Mouse (Mus musculus) lung, embryonic 14.5 days (tissue): ENCODE data around the gene Mon2. TPM values are rescaled to one million over a fixed set of nuclear protein-coding genes. Genes with fewer than 3 reads are reported as not detected.

ENCODE experiments used
- ATAC-seq: fragments of 200-750 bp; cut with Nextera tagmentation; 2 replicates; pipeline ENCODE4 v1.8.0; 2017; ENCODE audit warnings: mild to moderate bottlenecking, moderate TSS enrichment, moderate library complexity; ENCODE audit not compliant: insufficient read depth
- DNase-seq: peaks from one replicate; pipeline ENCODE4 v3.0.0-alpha.2; 2015
- H3K27ac ChIP-seq: fragments of 300-500 bp; sonication (generic); 2 replicates; pipeline ENCODE4 v1.5.1; 2014; ENCODE audit warnings: low read depth, mild to moderate bottlenecking, moderate library complexity
- H3K27me3 ChIP-seq: fragments of 300-500 bp; sonication (generic); 2 replicates; pipeline ENCODE4 v1.6.1; 2014; ENCODE audit warnings: low read length, control low read depth; ENCODE audit not compliant: insufficient read depth
- H3K36me3 ChIP-seq: fragments of 300-500 bp; sonication (generic); 2 replicates; pipeline ENCODE4 v1.6.1; 2014; ENCODE audit warnings: control low read depth; ENCODE audit not compliant: insufficient read depth
- H3K4me1 ChIP-seq: fragments of 300-500 bp; sonication (generic); 2 replicates; pipeline ENCODE4 v1.6.1; 2014; ENCODE audit warnings: antibody characterized with exemption, control low read depth; ENCODE audit not compliant: insufficient read depth
- H3K4me2 ChIP-seq: fragments of 300-500 bp; sonication (generic); 2 replicates; pipeline ENCODE4 v1.6.1; 2014; ENCODE audit warnings: mild to moderate bottlenecking
- H3K4me3 ChIP-seq: fragments of 300-500 bp; sonication (generic); 2 replicates; pipeline ENCODE4 v1.5.1; 2014; ENCODE audit warnings: low read depth, low read length
- H3K9ac ChIP-seq: fragments of 300-500 bp; sonication (generic); 2 replicates; pipeline ENCODE4 v1.6.1; 2014
- H3K9me3 ChIP-seq: fragments of 300-500 bp; sonication (generic); 2 replicates; pipeline ENCODE4 v1.6.1; 2016; ENCODE audit warnings: low read depth, low read length, control low read depth
- CTCF ChIP-seq: IDR thresholded peaks from 2 replicates; pipeline ENCODE4 v1.5.1; 2016; ENCODE audit warnings: antibody characterized with exemption, low read depth
- WGBS: fragments of 180-500 bp; shearing (Covaris S2); extraction: QIAGEN DNeasy Blood & Tissue Kit; methylation state at CpG from one replicate; pipeline ENCODE4 v1.1.7; 2014; 5-methylcytosine and 5-hydroxymethylcytosine counted together
- polyA plus RNA-seq: library from polyadenylated mRNA; unstranded; fragments of >200 nt; fragmentation: Nextera tagmentation; extraction: Ambion mirVana; gene quantifications from 2 replicates; pipeline ENCODE4 v1.2.1, GENCODE M21; 2014

Mon2 gene
- 35.0 and 37.3 TPM in 2 replicates for polyA plus RNA-seq

- ATAC-seq, result peak; percentile 99
These were observed at the start of gene Mon2 for GRCm38 (mm10) chr10:123076245-123077023. Gene Mon2, minus strand, starts transcription at chr10:123076505.

GRCm38 (mm10) chr10:123120666-123121392 lies 44.5 kb upstream of the Mon2 start:
- H3K4me3 ChIP-seq, result no peak overlapping the region
- H3K9me3 ChIP-seq, result no peaks in the 10 kb centered on the region
- DNase-seq (no peak), ATAC-seq (no peak)
- H3K4me1 ChIP-seq, result no peaks in the 10 kb centered on the region
- H3K27me3 ChIP-seq, result no peaks in the 10 kb centered on the region
- WGBS, result 94% methylated on average over 14 of the region's 14 CpGs
- H3K36me3 ChIP-seq, result peaks cover 83% of the 10 kb centered on the region
- no peak overlapping the region for H3K27ac ChIP-seq
- H3K9ac ChIP-seq, result no peak overlapping the region
- peak; percentile 29 for TF ChIP-seq CTCF
- no peak overlapping the region for H3K4me2 ChIP-seq

More at GRCm38 (mm10) chr10:123076245-123077023, at the start of gene Mon2:
- Histone ChIP-seq H3K4me1 (peaks cover 9% of the 10 kb centered on the region; the same call in 1 of the 2 replicates), H3K9ac (peak within 1 kb of the TSS; percentile 89), H3K9me3 (no peaks in the 10 kb centered on the region), H3K27ac (peak within 1 kb of the TSS; percentile 69), H3K4me3 (peak within 1 kb of the TSS; percentile 97), H3K4me2 (peak within 1 kb of the TSS; percentile 85), H3K36me3 (no peaks in the 10 kb centered on the region), H3K27me3 (no peaks in the 10 kb centered on the region)
- TF ChIP-seq CTCF, result no peak
- DNase-seq, result peak; percentile 97
- WGBS, result under 1% methylated on average over 51 of the region's 58 CpGs

- 77% methylated on average over 14 of the region's 14 CpGs for WGBS
- peaks cover 65% of the 10 kb centered on the region for H3K36me3 ChIP-seq
These were observed 40.6 kb upstream of the Mon2 start for GRCm38 (mm10) chr10:123116861-123117260.

GRCm38 (mm10) chr10:123113466-123113865 lies 37.2 kb upstream of the Mon2 start:
- DNase-seq (no peak), ATAC-seq (no peak)
- Histone ChIP-seq H3K4me3 (no peak overlapping the region), H3K9ac (no peak overlapping the region), H3K4me2 (no peak overlapping the region), H3K36me3 (peaks cover 39% of the 10 kb centered on the region), H3K27ac (no peak overlapping the region), H3K9me3 (no peaks in the 10 kb centered on the region), H3K4me1 (no peaks in the 10 kb centered on the region), H3K27me3 (no peaks in the 10 kb centered on the region)
- WGBS, result 96% methylated on average over 8 of the region's 8 CpGs
- TF ChIP-seq CTCF, result no peak

More at GRCm38 (mm10) chr10:123116861-123117260, 40.6 kb upstream of the Mon2 start:
- Histone ChIP-seq H3K4me3 (no peak overlapping the region), H3K27me3 (no peaks in the 10 kb centered on the region), H3K9ac (no peak overlapping the region), H3K4me2 (no peak overlapping the region), H3K27ac (no peak overlapping the region), H3K4me1 (no peaks in the 10 kb centered on the region), H3K9me3 (no peaks in the 10 kb centered on the region)
- ATAC-seq (no peak), DNase-seq (no peak)
- TF ChIP-seq CTCF, result no peak

GRCm38 (mm10) chr10:123112787-123113168 lies 36.5 kb upstream of the Mon2 start:
- no peak overlapping the region for H3K4me3 ChIP-seq
- H3K9me3 ChIP-seq, result no peaks in the 10 kb centered on the region
- DNase-seq (no peak), ATAC-seq (no peak)
- no peak for TF ChIP-seq CTCF
- no peak overlapping the region for H3K27ac ChIP-seq
- H3K36me3 ChIP-seq, result peaks cover 32% of the 10 kb centered on the region
- H3K4me1 ChIP-seq, result no peaks in the 10 kb centered on the region
- H3K4me2 ChIP-seq, result no peak overlapping the region
- no peaks in the 10 kb centered on the region for H3K27me3 ChIP-seq
- no peak overlapping the region for H3K9ac ChIP-seq
- 89% methylated on average over 9 of the region's 9 CpGs for WGBS

GRCm38 (mm10) chr10:123112056-123112786 lies 35.9 kb upstream of the Mon2 start:
- H3K4me1 ChIP-seq, result no peaks in the 10 kb centered on the region
- no peak for TF ChIP-seq CTCF
- no peak overlapping the region for H3K4me3 ChIP-seq
- no peak for DNase-seq
- H3K9ac ChIP-seq, result no peak overlapping the region
- no peaks in the 10 kb centered on the region for H3K27me3 ChIP-seq
- H3K9me3 ChIP-seq, result no peaks in the 10 kb centered on the region
- H3K36me3 ChIP-seq, result peaks cover 27% of the 10 kb centered on the region
- H3K27ac ChIP-seq, result no peak overlapping the region
- 80% methylated on average over 11 of the region's 11 CpGs for WGBS
- no peak overlapping the region for H3K4me2 ChIP-seq
- ATAC-seq, result no peak
